ENCODE assay signal across 16 mouse cellular contexts in genomic region chr13:46833586-46833985, GRCm38 (mm10).
"Had no signal": no experiment of that assay in that cellular context is flagged by ENCODE, and none has a peak within 500 bp of the region (broad histone marks: within the 10 kb centered on the region; RNA-seq: fewer than 3 reads in every experiment).

No protein-coding gene starts in this region.

- ATAC-seq: liver, postnatal 0 days; lung, postnatal 0 days; midbrain, embryonic 13.5 days; midbrain, embryonic 16.5 days had no signal

- H3K4me3 ChIP-seq: liver, embryonic 15.5 days; lung, embryonic 15.5 days; megakaryocyte, embryonic 14.5 days; midbrain, embryonic 13.5 days; myocyte; neural tube, embryonic 13.5 days; neural tube, embryonic 15.5 days had no signal

- H3K9ac ChIP-seq: liver, embryonic 15.5 days; liver, postnatal 0 days; lung, embryonic 15.5 days; midbrain, embryonic 13.5 days; neural tube, embryonic 13.5 days; neural tube, embryonic 15.5 days had no signal

- H3K4me2 ChIP-seq: liver, embryonic 15.5 days; lung, embryonic 15.5 days; midbrain, embryonic 11.5 days; midbrain, embryonic 13.5 days; neural tube, embryonic 13.5 days; neural tube, embryonic 15.5 days had no signal

- H3K27me3 ChIP-seq: liver, embryonic 15.5 days; lung, embryonic 15.5 days; megakaryocyte, embryonic 14.5 days; midbrain, embryonic 13.5 days; neural tube, embryonic 13.5 days; neural tube, embryonic 15.5 days had no signal

- H3K4me1 ChIP-seq: liver, embryonic 15.5 days; lung, embryonic 15.5 days; midbrain, embryonic 13.5 days; neural tube, embryonic 13.5 days; neural tube, embryonic 15.5 days had no signal

- H3K9me3 ChIP-seq: liver, embryonic 15.5 days; lung, embryonic 15.5 days; neural tube, embryonic 15.5 days had no signal

- DNase-seq: lung, adult 2 months; retina, postnatal 1 day; right cerebral cortex, postnatal 14 days; thymus, adult 18-20 months had no signal

- H3K27ac ChIP-seq: liver, embryonic 15.5 days; lung, embryonic 15.5 days; macrophage; midbrain, embryonic 13.5 days; neural tube, embryonic 13.5 days; neural tube, embryonic 15.5 days had no signal
